Mouse (Mus musculus): ENCODE measurements around the gene Fibcd1. TPM values are rescaled to one million over a fixed set of nuclear protein-coding genes. Genes with fewer than 3 reads are reported as not detected.

The Fibcd1 gene
- polyA plus RNA-seq (2012; rRNA removed) (0.01 TPM in 2 replicates), polyA plus RNA-seq (2014; fragmentation: Nextera tagmentation; extraction: Ambion mirVana) (not detected in 2 replicates)

GRCm38 (mm10) chr2:31845896-31846691 is at the start of gene Fibcd1:
TSS of gene Fibcd1 (minus strand) at chr2:31846005.
- no peaks in the 10 kb centered on the region for H3K36me3 ChIP-seq (replicated peaks; ENCODE audit: control insufficient read depth, insufficient read depth, low read depth)
- ATAC-seq (ENCODE audit: insufficient read depth) (no peak), DNase-seq (ENCODE audit: low read depth in 3 of 3, low spot score in 3 of 3) (no peak)
- H3K4me1 ChIP-seq (replicated peaks; ENCODE audit: control insufficient read depth in 2 of 2, insufficient read depth in 2 of 2, low read length in 1 of 2) = no peaks in the 10 kb centered on the region
- no peaks in the 10 kb centered on the region for H3K9me3 ChIP-seq (ENCODE audit: control insufficient read depth, low read length)
- peaks cover 39% of the 10 kb centered on the region for H3K27me3 ChIP-seq (ENCODE audit: control insufficient read depth, insufficient read depth, low read length)
- no peak within 1 kb of the TSS for H3K27ac ChIP-seq
- H3K4me2 ChIP-seq (ENCODE audit: low read depth) = peak within 1 kb of the TSS; percentile 46
- H3K4me3 ChIP-seq (ENCODE audit: insufficient read depth in 1 of 2, low read depth in 2 of 2, low read length in 2 of 2) = peak within 1 kb of the TSS; percentile 6 to 31; a peak in 3 of 4 replicates
- no peak for TF ChIP-seq EP300 (IDR thresholded peaks at IDR 0.05; ENCODE audit: low read depth)
- H3K9ac ChIP-seq (replicated peaks) = no peak within 1 kb of the TSS
- WGBS (ENCODE audit: insufficient replicate concordance) = under 1% methylated on average over 63 of the region's 88 CpGs

GRCm38 (mm10) chr2:31894221-31894870 is 48.5 kb upstream of the Fibcd1 start:
- H3K27ac ChIP-seq = no peak overlapping the region
- H3K27me3 ChIP-seq (ENCODE audit: control insufficient read depth, insufficient read depth, low read length) = no peaks in the 10 kb centered on the region
- H3K9me3 ChIP-seq (ENCODE audit: control insufficient read depth, low read length) = no peaks in the 10 kb centered on the region
- H3K4me2 ChIP-seq (ENCODE audit: low read depth) = no peak overlapping the region
- WGBS (ENCODE audit: insufficient replicate concordance) = 59% methylated on average over 13 of the region's 13 CpGs
- H3K36me3 ChIP-seq (replicated peaks; ENCODE audit: control insufficient read depth, insufficient read depth, low read depth) = no peaks in the 10 kb centered on the region
- no peaks in the 10 kb centered on the region for H3K4me1 ChIP-seq (replicated peaks; ENCODE audit: control insufficient read depth in 2 of 2, insufficient read depth in 2 of 2, low read length in 1 of 2)
- no peak overlapping the region for H3K4me3 ChIP-seq (ENCODE audit: insufficient read depth in 1 of 2, low read depth in 2 of 2, low read length in 2 of 2)
- H3K9ac ChIP-seq (replicated peaks) = no peak overlapping the region
- TF ChIP-seq CTCF (IDR thresholded peaks at IDR 0.05; ENCODE audit: low read depth) = no peak
- TF ChIP-seq EP300 (IDR thresholded peaks at IDR 0.05; ENCODE audit: low read depth) = no peak
- DNase-seq (ENCODE audit: low read depth in 3 of 3, low spot score in 3 of 3) = no peak
- no peak for ATAC-seq (ENCODE audit: insufficient read depth)

- ATAC-seq (ENCODE audit: insufficient read depth) (no peak), DNase-seq (ENCODE audit: low read depth in 3 of 3, low spot score in 3 of 3) (no peak)
- no peak for TF ChIP-seq EP300 (IDR thresholded peaks at IDR 0.05; ENCODE audit: low read depth)
- no peak for TF ChIP-seq CTCF (IDR thresholded peaks at IDR 0.05; ENCODE audit: low read depth)
- Histone ChIP-seq H3K4me1 (replicated peaks; ENCODE audit: control insufficient read depth in 2 of 2, insufficient read depth in 2 of 2, low read length in 1 of 2) (no peaks in the 10 kb centered on the region), H3K4me3 (ENCODE audit: insufficient read depth in 1 of 2, low read depth in 2 of 2, low read length in 2 of 2) (no peak overlapping the region), H3K27ac (no peak overlapping the region), H3K36me3 (replicated peaks; ENCODE audit: control insufficient read depth, insufficient read depth, low read depth) (no peaks in the 10 kb centered on the region), H3K4me2 (ENCODE audit: low read depth) (no peak overlapping the region), H3K27me3 (ENCODE audit: control insufficient read depth, insufficient read depth, low read length) (no peaks in the 10 kb centered on the region), H3K9ac (replicated peaks) (no peak overlapping the region), H3K9me3 (ENCODE audit: control insufficient read depth, low read length) (no peaks in the 10 kb centered on the region)
- WGBS (ENCODE audit: insufficient replicate concordance) = 61% methylated on average over 10 of the region's 10 CpGs
Measured at GRCm38 (mm10) chr2:31893110-31893669, 47.4 kb upstream of the Fibcd1 start.

- H3K9ac ChIP-seq (replicated peaks) = no peak overlapping the region
- TF ChIP-seq CTCF (IDR thresholded peaks at IDR 0.05; ENCODE audit: low read depth) (no peak), EP300 (IDR thresholded peaks at IDR 0.05; ENCODE audit: low read depth) (no peak)
- H3K27me3 ChIP-seq (ENCODE audit: control insufficient read depth, insufficient read depth, low read length) = peaks cover 8% of the 10 kb centered on the region
- H3K27ac ChIP-seq = no peak overlapping the region
- no peak overlapping the region for H3K4me3 ChIP-seq (ENCODE audit: insufficient read depth in 1 of 2, low read depth in 2 of 2, low read length in 2 of 2)
- no peaks in the 10 kb centered on the region for H3K4me1 ChIP-seq (replicated peaks; ENCODE audit: control insufficient read depth in 2 of 2, insufficient read depth in 2 of 2, low read length in 1 of 2)
- no peaks in the 10 kb centered on the region for H3K36me3 ChIP-seq (replicated peaks; ENCODE audit: control insufficient read depth, insufficient read depth, low read depth)
- H3K4me2 ChIP-seq (ENCODE audit: low read depth) = no peak overlapping the region
- DNase-seq (ENCODE audit: low read depth in 3 of 3, low spot score in 3 of 3) = no peak
- WGBS (ENCODE audit: insufficient replicate concordance) = 69% methylated on average over 2 of the region's 2 CpGs
- no peak for ATAC-seq (ENCODE audit: insufficient read depth)
- no peaks in the 10 kb centered on the region for H3K9me3 ChIP-seq (ENCODE audit: control insufficient read depth, low read length)
Measured at GRCm38 (mm10) chr2:31891219-31891618, 45.4 kb upstream of the Fibcd1 start.

DNA sequence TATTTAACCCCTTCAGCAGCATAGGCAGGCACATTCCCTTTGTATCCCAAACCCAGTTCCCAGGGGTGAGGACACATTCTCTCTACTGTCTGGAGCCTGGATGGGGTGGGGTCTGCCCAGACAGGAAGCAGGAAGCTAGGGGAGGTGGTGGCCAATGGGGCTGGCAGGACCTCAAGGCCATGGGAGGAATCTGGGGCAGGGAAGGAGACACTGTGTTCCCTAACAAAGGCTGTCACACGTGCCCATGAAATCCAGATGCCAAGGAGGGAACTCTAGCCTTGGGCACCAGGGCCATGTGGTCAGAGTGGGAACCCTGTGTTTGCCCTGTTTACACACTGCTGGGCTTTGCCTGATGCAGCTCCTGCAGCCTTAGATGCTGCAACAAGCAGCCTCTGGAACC is 43.1 kb upstream of the Fibcd1 start:
- DNase-seq (ENCODE audit: low read depth in 3 of 3, low spot score in 3 of 3) (no peak), ATAC-seq (ENCODE audit: insufficient read depth) (no peak)
- Histone ChIP-seq H3K4me1 (replicated peaks; ENCODE audit: control insufficient read depth in 2 of 2, insufficient read depth in 2 of 2, low read length in 1 of 2) (no peaks in the 10 kb centered on the region), H3K27ac (no peak overlapping the region), H3K9ac (replicated peaks) (no peak overlapping the region), H3K4me3 (ENCODE audit: insufficient read depth in 1 of 2, low read depth in 2 of 2, low read length in 2 of 2) (no peak overlapping the region), H3K27me3 (ENCODE audit: control insufficient read depth, insufficient read depth, low read length) (peaks cover 9% of the 10 kb centered on the region), H3K4me2 (ENCODE audit: low read depth) (no peak overlapping the region), H3K36me3 (replicated peaks; ENCODE audit: control insufficient read depth, insufficient read depth, low read depth) (no peaks in the 10 kb centered on the region), H3K9me3 (ENCODE audit: control insufficient read depth, low read length) (no peaks in the 10 kb centered on the region)
- TF ChIP-seq EP300 (IDR thresholded peaks at IDR 0.05; ENCODE audit: low read depth) = no peak
- TF ChIP-seq CTCF (IDR thresholded peaks at IDR 0.05; ENCODE audit: low read depth) = no peak
- 7% methylated on average over 1 of the region's 1 CpGs for WGBS (ENCODE audit: insufficient replicate concordance)

All from liver, embryonic 14.5 days (tissue).